Mouse (Mus musculus): ENCODE measurements around the gene Nr2c2.

- TF ChIP-seq ZNF384 (IDR thresholded peaks at IDR 0.05; ENCODE audit: low read depth, low read length) (no peak), ZC3H11A (IDR thresholded peaks at IDR 0.05; ENCODE audit: borderline replicate concordance, low read depth, low read length) (no peak), HCFC1 (IDR thresholded peaks at IDR 0.05; ENCODE audit: borderline replicate concordance, insufficient read depth, low read length) (no peak), MAFK (IDR thresholded peaks at IDR 0.05; ENCODE audit: insufficient read depth, low read depth, low read length) (no peak), CHD2 (IDR thresholded peaks at IDR 0.05; ENCODE audit: low read depth, low read length) (no peak)
Observed at GRCm38 (mm10) chr6:92065721-92066496, 25.3 kb upstream of the Nr2c2 start.

Measured in ES-E14 (cell line).